Mouse (Mus musculus): ENCODE measurements around the gene Gys2.

Gys2 gene

DNA sequence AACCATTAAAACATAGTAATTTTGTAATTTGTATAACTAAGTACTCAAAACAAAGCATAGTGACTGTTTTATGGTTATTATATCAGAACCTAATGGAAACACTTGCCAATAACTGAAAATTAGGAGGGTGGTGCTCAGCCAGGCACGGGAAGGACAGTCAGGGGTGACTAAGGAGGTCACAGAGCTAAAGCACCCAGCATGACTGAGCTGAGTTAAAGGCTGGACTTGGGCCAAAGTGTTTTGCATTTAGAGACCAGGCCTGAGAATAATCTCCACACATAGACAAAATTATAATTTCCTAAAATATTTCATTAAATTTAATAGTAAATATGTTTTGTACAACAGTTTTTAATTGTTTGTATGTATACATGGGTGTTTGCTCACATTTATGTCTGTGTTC is 95.8 kb downstream of the Gys2 start:
- DNase-seq (ENCODE audit: low spot score in 2 of 2), result no peak

Data from spleen, postnatal 36 days (tissue).